20 mouse cellular contexts compared by ENCODE assay signal in the genomic region with DNA sequence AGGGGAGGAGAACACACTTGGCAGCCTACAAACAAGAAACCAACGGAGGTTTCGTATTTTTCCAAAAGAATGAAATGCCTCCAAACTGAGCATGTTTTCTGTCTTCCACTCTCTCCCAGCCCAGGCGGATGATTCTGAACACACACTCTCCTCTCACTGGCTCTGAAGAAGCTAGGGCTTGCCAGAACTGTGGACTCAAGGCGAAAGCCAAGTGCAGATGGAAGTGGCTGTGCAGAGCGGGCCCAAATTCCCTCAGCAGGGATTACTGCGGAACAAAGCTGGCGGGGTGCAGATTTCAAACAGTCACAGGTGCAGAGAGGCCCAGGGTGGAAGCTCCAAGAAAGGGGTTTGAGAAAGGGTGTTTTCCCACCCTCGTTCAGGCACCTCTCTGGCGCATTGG. TPM values are rescaled to one million over a fixed set of nuclear protein-coding genes. Genes with fewer than 3 reads are reported as not detected.
DNase-seq lines count a peak whose midpoint lies in the region; ATAC-seq and TF ChIP-seq lines count a peak whose summit lies in the region.
"Had no signal": no experiment of that assay in that cellular context is flagged by ENCODE, and none has a peak within 500 bp of the region (broad histone marks: within the 10 kb centered on the region; RNA-seq: fewer than 3 reads in every experiment).

No protein-coding gene starts in this region.

- H3K9me3 ChIP-seq in forebrain, postnatal 0 days (ENCODE audit: low read length) = no peaks in the 10 kb centered on the region
- H3K9me3 ChIP-seq in forebrain, embryonic 13.5 days (replicated peaks) = no peaks in the 10 kb centered on the region
- no peaks in the 10 kb centered on the region for H3K9me3 ChIP-seq in lung, embryonic 15.5 days
- H3K9me3 ChIP-seq in limb, embryonic 15.5 days = no peaks in the 10 kb centered on the region
- H3K9me3 ChIP-seq in kidney, embryonic 16.5 days (ENCODE audit: low read length) = no peaks in the 10 kb centered on the region
- H3K9me3 ChIP-seq: embryonic facial prominence, embryonic 13.5 days; forebrain, embryonic 12.5 days; intestine, embryonic 15.5 days had no signal

- no peak for DNase-seq in forebrain, postnatal 0 days
- no peak for DNase-seq in lung, adult 18-20 months
- peak; percentile 58 for DNase-seq in gastrocnemius, adult 2 months
- DNase-seq: kidney, postnatal 14 days; liver, postnatal 0 days; right cerebral cortex, adult 18-20 months had no signal

- H3K36me3 ChIP-seq in forebrain, postnatal 0 days (ENCODE audit: insufficient read depth) = no peaks in the 10 kb centered on the region
- no peaks in the 10 kb centered on the region for H3K36me3 ChIP-seq in forebrain, embryonic 13.5 days (ENCODE audit: poor library complexity, severe bottlenecking)
- no peaks in the 10 kb centered on the region for H3K36me3 ChIP-seq in lung, embryonic 15.5 days
- no peaks in the 10 kb centered on the region for H3K36me3 ChIP-seq in limb, embryonic 15.5 days
- no peaks in the 10 kb centered on the region for H3K36me3 ChIP-seq in kidney, embryonic 16.5 days (ENCODE audit: insufficient read depth, low read length)
- H3K36me3 ChIP-seq: embryonic facial prominence, embryonic 13.5 days; forebrain, embryonic 12.5 days; intestine, embryonic 15.5 days had no signal

- no peak overlapping the region for H3K4me2 ChIP-seq in forebrain, postnatal 0 days (ENCODE audit: low read depth)
- no peak overlapping the region for H3K4me2 ChIP-seq in forebrain, embryonic 13.5 days
- H3K4me2 ChIP-seq in lung, embryonic 15.5 days = no peak overlapping the region
- H3K4me2 ChIP-seq in limb, embryonic 15.5 days = no peak overlapping the region
- no peak overlapping the region for H3K4me2 ChIP-seq in kidney, embryonic 16.5 days (replicated peaks; ENCODE audit: low read depth, low read length)
- H3K4me2 ChIP-seq: embryonic facial prominence, embryonic 13.5 days; forebrain, embryonic 12.5 days; intestine, embryonic 15.5 days had no signal

- intact Hi-C loops in gastrocnemius, adult 2 months (cut with DNase I) = no loop called here

- peak; percentile 77 for ATAC-seq in forebrain, postnatal 0 days
- no peak for ATAC-seq in forebrain, embryonic 13.5 days
- ATAC-seq in lung, embryonic 15.5 days (ENCODE audit: borderline replicate concordance, extremely low read depth, low FRiP score, low TSS enrichment) = no peak
- ATAC-seq in limb, embryonic 15.5 days (ENCODE audit: insufficient number of reproducible peaks, low FRiP score, low TSS enrichment, low read depth) = peak; percentile 63; the same call in 1 of the 2 replicates
- no peak for ATAC-seq in kidney, embryonic 16.5 days (ENCODE audit: low FRiP score, low TSS enrichment)
- ATAC-seq: activated CD4-positive, CD25-positive, alpha-beta regulatory T cell, adult 4 months; CD4-positive, CD25-positive, alpha-beta regulatory T cell, adult 4 months; intestine, embryonic 15.5 days; liver, postnatal 0 days had no signal

- no peaks in the 10 kb centered on the region for H3K4me1 ChIP-seq in forebrain, postnatal 0 days (ENCODE audit: insufficient read depth)
- no peaks in the 10 kb centered on the region for H3K4me1 ChIP-seq in forebrain, embryonic 13.5 days
- H3K4me1 ChIP-seq in lung, embryonic 15.5 days = 0 out of 2 replicates have a peak, but pooled peaks cover 10% of the 10 kb centered on the region
- 0 out of 2 replicates have a peak, but pooled peaks cover 2% of the 10 kb centered on the region for H3K4me1 ChIP-seq in limb, embryonic 15.5 days
- no peaks in the 10 kb centered on the region; the same call in none of the 2 replicates for H3K4me1 ChIP-seq in kidney, embryonic 16.5 days (ENCODE audit: insufficient read depth, low read length)
- H3K4me1 ChIP-seq: embryonic facial prominence, embryonic 13.5 days; forebrain, embryonic 12.5 days; intestine, embryonic 15.5 days had no signal

- WGBS in forebrain, postnatal 0 days = 67% methylated on average over 9 of the region's 9 CpGs
- WGBS in forebrain, embryonic 13.5 days = 76% methylated on average over 9 of the region's 9 CpGs
- 71% methylated on average over 9 of the region's 9 CpGs for WGBS in lung, embryonic 15.5 days
- 66% methylated on average over 9 of the region's 9 CpGs for WGBS in limb, embryonic 15.5 days
- 84% methylated on average over 9 of the region's 9 CpGs for WGBS in kidney, embryonic 16.5 days

- no peak for TF ChIP-seq CTCF in forebrain, postnatal 0 days (IDR thresholded peaks at IDR 0.05; ENCODE audit: low read depth)
- TF ChIP-seq CTCF in gastrocnemius, adult 2 months (IDR thresholded peaks at IDR 0.05) = no peak

- H3K9ac ChIP-seq in forebrain, postnatal 0 days = no peak overlapping the region
- H3K9ac ChIP-seq in forebrain, embryonic 13.5 days = no peak overlapping the region
- no peak overlapping the region for H3K9ac ChIP-seq in lung, embryonic 15.5 days
- H3K9ac ChIP-seq in limb, embryonic 15.5 days = no peak overlapping the region
- no peak overlapping the region for H3K9ac ChIP-seq in kidney, embryonic 16.5 days (replicated peaks; ENCODE audit: low read length)
- H3K9ac ChIP-seq: embryonic facial prominence, embryonic 13.5 days; forebrain, embryonic 12.5 days; intestine, embryonic 15.5 days; liver, postnatal 0 days had no signal

- no peaks in the 10 kb centered on the region for H3K27me3 ChIP-seq in forebrain, postnatal 0 days (ENCODE audit: insufficient read depth, low read length)
- H3K27me3 ChIP-seq in forebrain, embryonic 13.5 days = no peaks in the 10 kb centered on the region
- no peaks in the 10 kb centered on the region for H3K27me3 ChIP-seq in lung, embryonic 15.5 days
- H3K27me3 ChIP-seq in limb, embryonic 15.5 days = no peaks in the 10 kb centered on the region
- peaks cover 2% of the 10 kb centered on the region; the same call in 1 of the 2 replicates for H3K27me3 ChIP-seq in kidney, embryonic 16.5 days (ENCODE audit: insufficient read depth, low read length)
- H3K27me3 ChIP-seq: embryonic facial prominence, embryonic 13.5 days; forebrain, embryonic 12.5 days; intestine, embryonic 15.5 days had no signal

- no peak overlapping the region for H3K27ac ChIP-seq in forebrain, postnatal 0 days (ENCODE audit: low read depth, low read length)
- H3K27ac ChIP-seq in forebrain, embryonic 13.5 days = no peak overlapping the region
- H3K27ac ChIP-seq in lung, embryonic 15.5 days = peak overlapping the region; percentile 19; the same call in 1 of the 2 replicates
- H3K27ac ChIP-seq in gastrocnemius, adult 2 months = no peak overlapping the region
- H3K27ac ChIP-seq in limb, embryonic 15.5 days = peak overlapping the region; percentile 63
- no peak overlapping the region for H3K27ac ChIP-seq in kidney, embryonic 16.5 days (ENCODE audit: low read length)
- H3K27ac ChIP-seq: embryonic facial prominence, embryonic 13.5 days; forebrain, embryonic 12.5 days; intestine, embryonic 15.5 days had no signal

- no peak overlapping the region for H3K4me3 ChIP-seq in forebrain, postnatal 0 days (ENCODE audit: low read depth, low read length)
- no peak overlapping the region for H3K4me3 ChIP-seq in forebrain, embryonic 13.5 days
- H3K4me3 ChIP-seq in lung, embryonic 15.5 days = no peak overlapping the region
- no peak overlapping the region for H3K4me3 ChIP-seq in gastrocnemius, adult 2 months
- H3K4me3 ChIP-seq in limb, embryonic 15.5 days = no peak overlapping the region
- H3K4me3 ChIP-seq in kidney, embryonic 16.5 days (ENCODE audit: low read length) = no peak overlapping the region
- H3K4me3 ChIP-seq: embryonic facial prominence, embryonic 13.5 days; forebrain, embryonic 12.5 days; intestine, embryonic 15.5 days had no signal

RNA-seq across cellular contexts. Expression of a gene that starts 19.1 kb away (rescaled TPM):
- total RNA-seq in forebrain, postnatal 0 days (2014; rRNA removed) = not detected in 2 replicates
- 0.14 TPM in 1 of 2 replicates, not detected in the other for polyA plus RNA-seq in forebrain, postnatal 0 days (2015; fragmentation: Nextera tagmentation; extraction: Ambion mirVana)
- 0.79 and 1.0 TPM in 2 replicates for polyA plus RNA-seq in forebrain, embryonic 13.5 days (2015; fragmentation: Nextera tagmentation; extraction: Ambion mirVana)
- 14.5 and 15.0 TPM in 2 replicates for polyA plus RNA-seq in lung, embryonic 15.5 days (2015; fragmentation: Nextera tagmentation; extraction: Ambion mirVana)
- total RNA-seq in gastrocnemius, adult 2 months (2021) = not detected
- polyA plus RNA-seq in limb, embryonic 15.5 days (2015; fragmentation: Nextera tagmentation; extraction: Ambion mirVana) = 11.2 and 11.4 TPM in 2 replicates
- 5.3 and 5.8 TPM in 2 replicates for polyA plus RNA-seq in kidney, embryonic 16.5 days (2015; fragmentation: Nextera tagmentation; extraction: Ambion mirVana)
- total RNA-seq: layer of hippocampus, postnatal 14 days had no signal
- polyA plus RNA-seq: activated CD4-positive, CD25-positive, alpha-beta regulatory T cell, adult 4 months; CD4-positive, CD25-positive, alpha-beta regulatory T cell, adult 4 months had no signal

RNA-seq across cellular contexts. Expression of a gene that starts 48.8 kb away (rescaled TPM):
- 2.2 and 2.5 TPM in 2 replicates for total RNA-seq in forebrain, postnatal 0 days (2014; rRNA removed)
- polyA plus RNA-seq in forebrain, postnatal 0 days (2015; fragmentation: Nextera tagmentation; extraction: Ambion mirVana) = 1.8 and 2.1 TPM in 2 replicates
- 5.0 and 5.1 TPM in 2 replicates for polyA plus RNA-seq in forebrain, embryonic 13.5 days (2015; fragmentation: Nextera tagmentation; extraction: Ambion mirVana)
- polyA plus RNA-seq in lung, embryonic 15.5 days (2015; fragmentation: Nextera tagmentation; extraction: Ambion mirVana) = 15.1 and 15.6 TPM in 2 replicates
- total RNA-seq in gastrocnemius, adult 2 months (2021) = 1 to 10 TPM; 1.3 to 1.9 TPM
- polyA plus RNA-seq in limb, embryonic 15.5 days (2015; fragmentation: Nextera tagmentation; extraction: Ambion mirVana) = 13.3 and 15.4 TPM in 2 replicates
- 9.4 and 9.9 TPM in 2 replicates for polyA plus RNA-seq in kidney, embryonic 16.5 days (2015; fragmentation: Nextera tagmentation; extraction: Ambion mirVana)

RNA-seq across cellular contexts. Expression of a gene that starts 52.4 kb away (rescaled TPM):
- not detected in 2 replicates for total RNA-seq in forebrain, postnatal 0 days (2014; rRNA removed)
- not detected in 2 replicates for polyA plus RNA-seq in forebrain, postnatal 0 days (2015; fragmentation: Nextera tagmentation; extraction: Ambion mirVana)
- not detected in 2 replicates for polyA plus RNA-seq in forebrain, embryonic 13.5 days (2015; fragmentation: Nextera tagmentation; extraction: Ambion mirVana)
- polyA plus RNA-seq in lung, embryonic 15.5 days (2015; fragmentation: Nextera tagmentation; extraction: Ambion mirVana) = not detected in 2 replicates
- not detected for total RNA-seq in gastrocnemius, adult 2 months (2021)
- not detected in 2 replicates for polyA plus RNA-seq in limb, embryonic 15.5 days (2015; fragmentation: Nextera tagmentation; extraction: Ambion mirVana)
- not detected in 2 replicates for polyA plus RNA-seq in kidney, embryonic 16.5 days (2015; fragmentation: Nextera tagmentation; extraction: Ambion mirVana)
- total RNA-seq: layer of hippocampus, postnatal 14 days had no signal
- polyA plus RNA-seq: activated CD4-positive, CD25-positive, alpha-beta regulatory T cell, adult 4 months; CD4-positive, CD25-positive, alpha-beta regulatory T cell, adult 4 months; embryonic facial prominence, embryonic 13.5 days; forebrain, embryonic 12.5 days; gonadal fat pad, adult 2 months; hindbrain, embryonic 11.5 days; intestine, embryonic 15.5 days; limb, embryonic 11.5 days; liver, postnatal 0 days; thymus, postnatal 0 days had no signal

Comparison
In these comparisons a context has a peak if more than half of its experiments do, and no peak if none do; other contexts are left out.
1. ATAC-seq: peak in forebrain, postnatal 0 days (single experiment) and limb, embryonic 15.5 days (single experiment); none in forebrain, embryonic 13.5 days (single experiment), lung, embryonic 15.5 days (single experiment) and kidney, embryonic 16.5 days (single experiment).
2. H3K27ac ChIP-seq: peak in lung, embryonic 15.5 days (single experiment) and limb, embryonic 15.5 days (single experiment); none in forebrain, postnatal 0 days (single experiment), forebrain, embryonic 13.5 days (single experiment), gastrocnemius, adult 2 months (single experiment) and kidney, embryonic 16.5 days (single experiment).